Mouse (Mus musculus): ENCODE results near the gene Jrkl. TPM values are rescaled to one million over a fixed set of nuclear protein-coding genes. Genes with fewer than 3 reads are reported as not detected.

Gene Jrkl
- 9.6 and 10.2 TPM in 2 replicates for polyA plus RNA-seq (2015; fragmentation: Nextera tagmentation; extraction: Ambion mirVana)

GRCm38 (mm10) chr9:13245481-13245880, at the start of gene Jrkl:
Gene Jrkl, minus strand, starts transcription at chr9:13245829.
- no peaks in the 10 kb centered on the region for H3K27me3 ChIP-seq (replicated peaks)
- peak within 1 kb of the TSS; percentile 81 for H3K27ac ChIP-seq (replicated peaks)
- peak within 1 kb of the TSS; percentile 66 for H3K4me3 ChIP-seq (replicated peaks)
- H3K9ac ChIP-seq (replicated peaks), result peak within 1 kb of the TSS; percentile 53
- peak within 1 kb of the TSS; percentile 61 for H3K4me2 ChIP-seq
- H3K4me1 ChIP-seq, result peaks cover 23% of the 10 kb centered on the region
- ATAC-seq (ENCODE audit: low FRiP score), result peak; percentile 28; the same call in 1 of the 2 replicates
- 5% methylated on average over 10 of the region's 10 CpGs for WGBS
- no peaks in the 10 kb centered on the region for H3K9me3 ChIP-seq (replicated peaks)
- no peaks in the 10 kb centered on the region for H3K36me3 ChIP-seq

GRCm38 (mm10) chr9:13287482-13287881, 41.9 kb upstream of the Jrkl start:
- no peak for ATAC-seq (ENCODE audit: low FRiP score)
- Histone ChIP-seq H3K4me1 (no peaks in the 10 kb centered on the region), H3K9ac (replicated peaks) (no peak overlapping the region), H3K27ac (replicated peaks) (no peak overlapping the region), H3K4me2 (no peak overlapping the region), H3K36me3 (no peaks in the 10 kb centered on the region), H3K27me3 (replicated peaks) (no peaks in the 10 kb centered on the region), H3K9me3 (replicated peaks) (no peaks in the 10 kb centered on the region), H3K4me3 (replicated peaks) (no peak overlapping the region)
- 70% methylated on average over 2 of the region's 2 CpGs for WGBS

GRCm38 (mm10) chr9:13273219-13273618, 27.6 kb upstream of the Jrkl start:
- no peaks in the 10 kb centered on the region for H3K4me1 ChIP-seq
- no peak for ATAC-seq (ENCODE audit: low FRiP score)
- no peak overlapping the region for H3K27ac ChIP-seq (replicated peaks)
- H3K4me3 ChIP-seq (replicated peaks), result no peak overlapping the region
- H3K27me3 ChIP-seq (replicated peaks), result no peaks in the 10 kb centered on the region
- no peaks in the 10 kb centered on the region for H3K9me3 ChIP-seq (replicated peaks)
- H3K36me3 ChIP-seq, result peaks cover 3% of the 10 kb centered on the region; the same call in 1 of the 2 replicates
- WGBS, result 90% methylated on average over 1 of the region's 1 CpGs
- H3K4me2 ChIP-seq, result no peak overlapping the region
- no peak overlapping the region for H3K9ac ChIP-seq (replicated peaks)

- no peaks in the 10 kb centered on the region for H3K27me3 ChIP-seq (replicated peaks)
- H3K27ac ChIP-seq (replicated peaks), result no peak overlapping the region
- H3K4me1 ChIP-seq, result no peaks in the 10 kb centered on the region
- no peak overlapping the region for H3K4me3 ChIP-seq (replicated peaks)
- no peaks in the 10 kb centered on the region for H3K36me3 ChIP-seq
- ATAC-seq (ENCODE audit: low FRiP score), result no peak
- H3K9ac ChIP-seq (replicated peaks), result no peak overlapping the region
- WGBS, result 86% methylated on average over 3 of the region's 3 CpGs
- H3K4me2 ChIP-seq, result no peak overlapping the region
- H3K9me3 ChIP-seq (replicated peaks), result no peaks in the 10 kb centered on the region
These were observed 15.4 kb upstream of the Jrkl start for GRCm38 (mm10) chr9:13260980-13261379.

GRCm38 (mm10) chr9:13258173-13258572, 12.5 kb upstream of the Jrkl start:
- Histone ChIP-seq H3K27ac (replicated peaks) (no peak overlapping the region), H3K9me3 (replicated peaks) (no peaks in the 10 kb centered on the region), H3K9ac (replicated peaks) (no peak overlapping the region), H3K4me2 (no peak overlapping the region), H3K4me1 (no peaks in the 10 kb centered on the region), H3K4me3 (replicated peaks) (no peak overlapping the region), H3K27me3 (replicated peaks) (no peaks in the 10 kb centered on the region), H3K36me3 (0 out of 2 replicates have a peak, but pooled peaks cover 3% of the 10 kb centered on the region)
- ATAC-seq (ENCODE audit: low FRiP score), result no peak
- WGBS, result 96% methylated on average over 2 of the region's 2 CpGs

- H3K9ac ChIP-seq (replicated peaks), result no peak overlapping the region
- H3K4me3 ChIP-seq (replicated peaks), result no peak overlapping the region
- no peaks in the 10 kb centered on the region for H3K9me3 ChIP-seq (replicated peaks)
- H3K4me1 ChIP-seq, result no peaks in the 10 kb centered on the region
- ATAC-seq (ENCODE audit: low FRiP score), result no peak
- no peak overlapping the region for H3K27ac ChIP-seq (replicated peaks)
- 0 out of 2 replicates have a peak, but pooled peaks cover 3% of the 10 kb centered on the region for H3K36me3 ChIP-seq
- 100% methylated on average over 1 of the region's 1 CpGs for WGBS
- no peaks in the 10 kb centered on the region for H3K27me3 ChIP-seq (replicated peaks)
- H3K4me2 ChIP-seq, result no peak overlapping the region
These were observed 11.1 kb upstream of the Jrkl start for GRCm38 (mm10) chr9:13256726-13257125.

- Histone ChIP-seq H3K27ac (replicated peaks) (no peak overlapping the region), H3K9ac (replicated peaks) (no peak overlapping the region), H3K9me3 (replicated peaks) (no peaks in the 10 kb centered on the region), H3K27me3 (replicated peaks) (no peaks in the 10 kb centered on the region), H3K4me1 (peaks cover 7% of the 10 kb centered on the region), H3K36me3 (0 out of 2 replicates have a peak, but pooled peaks cover 3% of the 10 kb centered on the region), H3K4me3 (replicated peaks) (no peak overlapping the region), H3K4me2 (no peak overlapping the region)
- no peak for ATAC-seq (ENCODE audit: low FRiP score)
- WGBS, result 89% methylated on average over 2 of the region's 2 CpGs
These were observed 5.6 kb upstream of the Jrkl start for GRCm38 (mm10) chr9:13251251-13251650.

- H3K27ac ChIP-seq (replicated peaks), result no peak overlapping the region
- H3K36me3 ChIP-seq, result no peaks in the 10 kb centered on the region
- H3K4me1 ChIP-seq, result peaks cover 23% of the 10 kb centered on the region
- peak overlapping the region; percentile 78; the same call in 1 of the 2 replicates for H3K4me2 ChIP-seq
- H3K9ac ChIP-seq (replicated peaks), result no peak overlapping the region
- ATAC-seq (ENCODE audit: low FRiP score), result no peak
- no peaks in the 10 kb centered on the region for H3K9me3 ChIP-seq (replicated peaks)
- H3K27me3 ChIP-seq (replicated peaks), result no peaks in the 10 kb centered on the region
- H3K4me3 ChIP-seq (replicated peaks), result no peak overlapping the region
- WGBS, result 97% methylated on average over 4 of the region's 4 CpGs
These were observed 2.5 kb upstream of the Jrkl start for GRCm38 (mm10) chr9:13248104-13248503.

- Histone ChIP-seq H3K27ac (replicated peaks) (peak within 1 kb of the TSS; percentile 87), H3K9ac (replicated peaks) (peak within 1 kb of the TSS; percentile 72), H3K27me3 (replicated peaks) (no peaks in the 10 kb centered on the region), H3K4me2 (peak within 1 kb of the TSS; percentile 78), H3K36me3 (no peaks in the 10 kb centered on the region), H3K4me3 (replicated peaks) (peak within 1 kb of the TSS; percentile 66), H3K4me1 (peaks cover 23% of the 10 kb centered on the region), H3K9me3 (replicated peaks) (no peaks in the 10 kb centered on the region)
- ATAC-seq (ENCODE audit: low FRiP score), result peak; percentile 96
- 1% methylated on average over 26 of the region's 39 CpGs for WGBS
These were observed 1.4 kb upstream of the Jrkl start, which contains the start of gene Ccdc82 for GRCm38 (mm10) chr9:13246815-13247638. Gene Ccdc82, plus strand, starts transcription at chr9:13246955.

- Histone ChIP-seq H3K4me1 (peaks cover 17% of the 10 kb centered on the region), H3K36me3 (no peaks in the 10 kb centered on the region), H3K27ac (replicated peaks) (no peak overlapping the region), H3K9ac (replicated peaks) (no peak overlapping the region), H3K9me3 (replicated peaks) (no peaks in the 10 kb centered on the region), H3K4me2 (no peak overlapping the region), H3K27me3 (replicated peaks) (no peaks in the 10 kb centered on the region), H3K4me3 (replicated peaks) (no peak overlapping the region)
- no peak for ATAC-seq (ENCODE audit: low FRiP score)
These were observed 3.3 kb downstream of the Jrkl start for GRCm38 (mm10) chr9:13242321-13242720.

- no peak overlapping the region for H3K9ac ChIP-seq (replicated peaks)
- WGBS, result 22% methylated on average over 5 of the region's 5 CpGs
- H3K4me1 ChIP-seq, result no peaks in the 10 kb centered on the region
- no peak overlapping the region for H3K4me3 ChIP-seq (replicated peaks)
- no peaks in the 10 kb centered on the region for H3K9me3 ChIP-seq (replicated peaks)
- H3K4me2 ChIP-seq, result no peak overlapping the region
- H3K27ac ChIP-seq (replicated peaks), result no peak overlapping the region
- H3K27me3 ChIP-seq (replicated peaks), result no peaks in the 10 kb centered on the region
- ATAC-seq (ENCODE audit: low FRiP score), result peak; percentile 83; the same call in 1 of the 2 replicates
- no peaks in the 10 kb centered on the region for H3K36me3 ChIP-seq
These were observed 13.9 kb downstream of the Jrkl start for GRCm38 (mm10) chr9:13231545-13232216.

GRCm38 (mm10) chr9:13230553-13230952, 15.1 kb downstream of the Jrkl start:
- no peaks in the 10 kb centered on the region for H3K27me3 ChIP-seq (replicated peaks)
- no peaks in the 10 kb centered on the region for H3K9me3 ChIP-seq (replicated peaks)
- H3K4me3 ChIP-seq (replicated peaks), result no peak overlapping the region
- no peak overlapping the region for H3K27ac ChIP-seq (replicated peaks)
- H3K4me1 ChIP-seq, result no peaks in the 10 kb centered on the region
- H3K36me3 ChIP-seq, result no peaks in the 10 kb centered on the region
- no peak for ATAC-seq (ENCODE audit: low FRiP score)
- H3K9ac ChIP-seq (replicated peaks), result no peak overlapping the region
- no peak overlapping the region for H3K4me2 ChIP-seq
- WGBS, result 5% methylated on average over 4 of the region's 4 CpGs

All from neural tube, embryonic 15.5 days (tissue).